Mouse (Mus musculus): ENCODE data around the gene Myh3. TPM values are rescaled to one million over a fixed set of nuclear protein-coding genes. Genes with fewer than 3 reads are reported as not detected.
A peak's percentile ranks its signal among the peaks of the same experiment; 100 is the strongest.
"Not testable (repeated sequence)": the region's sequence is repeated elsewhere in the genome, so short reads cannot be mapped to it uniquely, and the experiment has no call there.

The Myh3 gene
- polyA plus RNA-seq, 2 experiments from 2014 or later, result 0.19 TPM; not detected in 1

GRCm38 (mm10) chr11:67078888-67079287 lies 788 bp downstream of the Myh3 start:
- no peak for ATAC-seq

DNA sequence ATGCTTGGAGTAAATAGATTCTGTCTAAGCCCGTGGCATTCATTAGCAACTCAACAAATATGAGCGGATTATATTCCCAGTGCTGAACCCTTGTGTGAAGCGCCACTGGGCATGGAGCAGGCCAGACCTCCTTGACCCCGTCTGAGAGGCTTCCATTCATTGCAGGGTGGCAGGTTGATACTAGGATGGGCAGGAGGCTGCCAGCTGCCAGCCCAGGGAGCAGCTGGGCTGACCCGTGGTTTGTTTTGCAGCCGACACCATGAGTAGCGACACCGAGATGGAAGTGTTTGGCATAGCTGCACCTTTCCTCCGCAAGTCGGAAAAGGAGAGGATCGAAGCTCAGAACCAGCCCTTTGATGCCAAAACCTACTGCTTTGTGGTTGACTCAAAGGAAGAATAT lies 1.6 kb downstream of the Myh3 start:
- ATAC-seq, result no peak

GRCm38 (mm10) chr11:67080168-67080567 lies 2.1 kb downstream of the Myh3 start:
- ATAC-seq, result peak; percentile 63

- no peak for ATAC-seq
These were observed 3.1 kb downstream of the Myh3 start for GRCm38 (mm10) chr11:67081125-67081649.

DNA sequence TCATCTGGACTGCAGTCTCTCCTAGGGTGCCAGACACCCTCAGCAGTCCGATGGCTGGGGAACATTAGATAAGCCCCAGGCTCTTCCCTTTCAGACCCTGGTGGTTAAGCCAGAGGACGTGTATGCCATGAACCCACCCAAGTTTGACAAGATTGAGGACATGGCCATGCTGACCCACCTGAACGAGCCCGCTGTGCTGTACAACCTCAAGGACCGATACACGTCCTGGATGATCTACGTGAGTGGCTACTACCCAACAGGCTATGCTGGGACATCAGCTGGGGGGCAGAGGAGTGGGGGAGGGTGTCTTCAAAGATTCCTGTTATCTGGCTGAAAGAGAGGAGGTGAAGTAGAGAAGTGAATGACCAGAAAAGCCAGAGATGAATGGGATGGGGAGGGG lies 4.1 kb downstream of the Myh3 start:
- ATAC-seq, result no peak

GRCm38 (mm10) chr11:67082793-67083192 lies 4.7 kb downstream of the Myh3 start:
- no peak for ATAC-seq

- no peak for ATAC-seq
These were observed 5.1 kb downstream of the Myh3 start for GRCm38 (mm10) chr11:67083239-67083638.

DNA sequence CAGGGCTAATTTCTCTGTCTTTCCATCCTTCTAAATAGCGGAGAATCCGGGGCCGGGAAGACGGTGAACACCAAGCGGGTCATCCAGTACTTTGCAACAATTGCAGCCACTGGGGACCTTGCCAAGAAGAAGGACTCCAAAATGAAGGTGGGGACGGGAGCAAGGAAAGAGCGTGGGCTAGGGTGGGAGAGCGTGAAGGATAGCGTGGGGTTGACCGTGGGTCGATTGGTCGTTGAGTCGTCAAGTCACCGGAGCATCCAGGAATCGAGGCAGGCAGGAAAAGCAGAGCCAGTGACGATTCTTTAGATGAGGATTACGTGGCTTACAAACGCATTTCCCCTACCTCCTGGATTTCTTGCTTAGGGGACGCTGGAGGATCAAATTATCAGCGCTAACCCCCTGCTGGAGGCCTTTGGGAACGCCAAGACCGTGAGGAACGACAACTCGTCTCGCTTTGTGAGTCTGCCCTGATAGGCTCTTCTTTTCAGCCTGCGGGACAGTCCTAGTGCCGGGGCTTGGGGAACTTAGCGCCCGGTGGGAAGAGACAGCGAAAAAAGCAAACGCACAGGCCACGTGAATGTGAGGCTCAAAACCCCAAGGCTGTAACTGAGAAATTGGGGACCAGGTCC lies 5.7 kb downstream of the Myh3 start:
- ATAC-seq, result no peak

GRCm38 (mm10) chr11:67085489-67085888 lies 7.4 kb downstream of the Myh3 start:
- ATAC-seq, result peak; percentile 65

DNA sequence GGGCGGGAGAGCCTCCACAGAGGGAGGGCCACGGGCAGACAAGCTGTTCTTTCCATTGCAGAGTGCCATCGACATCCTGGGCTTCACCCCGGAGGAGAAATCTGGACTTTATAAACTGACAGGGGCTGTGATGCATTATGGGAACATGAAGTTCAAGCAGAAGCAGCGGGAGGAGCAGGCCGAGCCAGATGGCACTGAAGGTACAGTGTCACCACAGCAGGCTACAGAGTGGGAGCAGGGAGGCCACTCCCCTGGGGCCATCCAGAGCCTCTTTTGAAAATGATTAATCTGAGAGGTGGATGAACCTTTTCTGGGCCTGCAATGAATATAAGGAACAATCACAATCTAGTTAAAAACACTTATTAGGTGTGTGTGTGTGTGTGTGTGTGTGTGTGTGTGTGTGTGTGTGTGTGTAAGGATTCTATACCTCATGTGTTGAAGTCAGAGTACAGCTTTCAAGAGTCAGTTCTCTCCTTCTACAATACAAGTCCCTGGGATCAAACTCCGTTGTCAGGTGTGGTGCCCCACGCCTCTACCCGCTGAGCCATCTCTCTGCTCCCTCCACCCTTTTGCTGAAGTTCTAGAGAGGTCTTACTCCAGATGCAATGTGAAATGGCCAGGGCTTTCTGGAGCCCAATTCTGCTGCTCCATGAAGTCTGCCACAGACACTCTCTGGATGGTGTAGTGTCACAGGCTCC lies 8.5 kb downstream of the Myh3 start:
- ATAC-seq, result no peak

- ATAC-seq, result no peak
These were observed 9.1 kb downstream of the Myh3 start for GRCm38 (mm10) chr11:67087225-67087624.

DNA sequence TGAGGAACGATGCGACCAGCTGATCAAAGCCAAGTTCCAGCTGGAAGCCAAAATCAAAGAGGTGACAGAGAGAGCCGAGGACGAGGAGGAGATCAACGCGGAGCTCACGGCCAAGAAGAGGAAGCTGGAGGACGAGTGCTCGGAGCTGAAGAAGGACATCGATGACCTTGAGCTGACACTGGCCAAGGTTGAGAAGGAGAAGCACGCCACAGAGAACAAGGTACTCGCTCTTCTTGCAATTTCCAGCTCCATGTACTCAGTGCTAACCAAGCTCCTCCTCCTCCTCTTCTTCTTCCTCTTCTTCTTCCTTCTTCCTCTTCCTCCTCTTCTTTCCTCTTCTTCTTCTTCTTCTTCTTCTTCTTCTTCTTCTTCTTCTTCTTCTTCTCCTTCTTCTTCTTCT lies 14.3 kb downstream of the Myh3 start:
- not testable (repeated sequence) for ATAC-seq

GRCm38 (mm10) chr11:67093201-67093600 lies 15.1 kb downstream of the Myh3 start:
- no peak for ATAC-seq

DNA sequence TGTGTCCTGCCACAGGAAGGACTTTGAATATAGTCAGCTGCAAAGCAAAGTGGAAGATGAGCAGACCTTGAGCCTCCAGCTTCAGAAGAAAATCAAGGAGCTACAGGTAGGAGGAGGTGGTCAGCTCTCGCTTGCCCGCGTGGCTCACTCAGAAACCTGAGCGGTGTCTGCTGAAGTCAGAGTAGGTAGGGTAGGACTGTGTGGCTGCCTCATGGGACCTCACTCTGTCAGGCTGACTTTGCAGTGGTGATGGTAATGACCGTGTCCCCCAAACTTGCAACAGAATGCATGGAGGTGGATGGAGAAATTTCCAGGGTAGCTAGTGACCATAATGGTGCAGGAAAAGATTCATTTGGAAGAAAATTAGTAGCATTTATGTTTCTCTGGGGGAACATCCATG lies 15.6 kb downstream of the Myh3 start:
- ATAC-seq, result no peak

- ATAC-seq, result no peak
These were observed 16.4 kb downstream of the Myh3 start for GRCm38 (mm10) chr11:67094470-67094869.

DNA sequence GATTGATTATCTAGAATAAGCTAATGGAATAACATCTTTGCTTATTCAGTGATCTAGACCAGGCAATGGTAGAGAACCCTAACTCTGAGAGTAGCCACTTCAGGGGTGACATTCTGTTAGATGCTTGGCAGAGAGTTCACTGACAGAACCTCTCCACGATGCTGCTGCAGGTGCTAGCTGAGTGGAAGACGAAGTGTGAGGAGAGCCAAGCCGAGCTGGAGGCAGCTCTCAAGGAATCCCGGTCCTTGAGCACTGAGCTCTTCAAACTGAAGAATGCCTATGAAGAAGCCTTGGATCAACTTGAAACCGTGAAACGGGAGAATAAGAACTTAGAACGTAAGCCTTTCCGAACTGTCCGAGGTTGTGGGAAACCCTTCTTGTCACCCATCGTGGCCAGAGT lies 19.6 kb downstream of the Myh3 start:
- ATAC-seq, result no peak

GRCm38 (mm10) chr11:67098427-67098826 lies 20.3 kb downstream of the Myh3 start:
- ATAC-seq, result no peak

DNA sequence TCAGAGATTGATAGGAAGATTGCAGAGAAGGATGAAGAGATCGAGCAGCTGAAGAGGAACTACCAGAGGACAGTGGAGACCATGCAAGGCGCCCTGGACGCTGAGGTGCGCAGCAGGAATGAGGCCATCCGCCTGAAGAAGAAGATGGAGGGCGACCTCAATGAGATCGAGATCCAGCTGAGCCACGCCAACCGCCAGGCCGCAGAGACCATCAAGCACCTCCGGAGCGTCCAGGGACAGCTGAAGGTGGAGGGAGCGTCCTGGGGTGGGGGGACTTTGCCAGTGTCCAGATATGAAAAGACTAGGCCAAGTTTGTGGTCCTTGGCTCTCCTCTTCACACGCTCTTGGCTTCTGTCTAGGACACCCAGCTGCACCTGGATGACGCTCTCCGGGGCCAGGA lies 21.1 kb downstream of the Myh3 start:
- no peak for ATAC-seq

DNA sequence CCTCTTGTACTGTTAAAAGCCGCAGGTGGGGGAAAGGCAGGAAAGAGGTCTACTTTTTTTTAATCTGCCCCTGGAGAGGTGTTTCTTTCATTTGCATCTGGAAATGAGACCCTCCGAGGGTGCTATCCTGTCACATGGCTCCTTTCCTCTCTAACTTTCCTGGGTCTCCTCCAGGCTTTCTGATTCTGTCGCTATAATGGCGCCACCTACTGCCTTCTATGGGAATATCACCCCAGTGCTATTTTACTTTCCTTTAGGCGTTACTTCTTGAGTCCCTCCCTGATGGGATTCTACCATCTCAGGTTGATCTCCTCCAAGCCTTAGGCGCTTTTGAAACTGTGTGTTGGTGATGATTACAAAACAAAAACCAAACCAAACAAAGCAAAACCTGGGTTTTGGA lies 22.1 kb downstream of the Myh3 start:
- ATAC-seq, result no peak

DNA sequence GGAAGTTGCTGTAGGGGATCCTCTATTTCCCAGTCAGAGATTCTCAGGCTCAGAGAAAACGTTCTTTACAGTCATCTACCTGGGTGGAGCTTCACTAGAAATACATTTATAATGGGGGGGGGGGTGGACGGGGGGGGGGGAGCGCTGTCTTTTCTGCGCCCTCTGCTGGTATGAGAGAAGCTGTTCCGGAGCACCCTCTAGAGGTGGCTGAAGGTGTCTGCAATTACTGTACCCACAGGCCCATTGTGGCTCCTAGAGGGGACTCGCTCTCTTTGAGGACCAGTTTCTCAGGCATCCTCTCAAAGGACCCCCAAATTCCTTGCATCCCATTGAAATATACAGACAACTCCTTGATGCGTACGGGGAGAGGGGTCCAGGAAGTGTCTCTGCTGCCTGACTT lies 23.6 kb downstream of the Myh3 start:
- peak; percentile 65 for ATAC-seq

GRCm38 (mm10) chr11:67103256-67103655 lies 25.2 kb downstream of the Myh3 start:
- ATAC-seq, result no peak

DNA sequence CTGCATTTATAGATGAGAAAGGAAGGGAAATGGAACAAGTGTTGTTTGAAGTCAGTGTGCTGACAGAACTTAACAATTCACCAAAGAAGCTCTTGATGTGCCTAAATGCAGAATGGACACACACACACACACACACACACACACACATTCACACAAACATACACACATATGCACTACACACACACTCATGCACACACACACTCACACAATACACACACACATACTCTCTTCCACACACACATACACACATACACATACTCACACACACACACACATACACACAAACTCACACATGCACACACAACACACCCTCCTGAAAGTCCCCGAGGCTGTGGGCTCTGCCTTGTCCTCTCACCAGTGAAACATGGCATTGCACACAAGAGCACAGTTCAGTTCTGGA lies 26.1 kb downstream of the Myh3 start:
- ATAC-seq, result no peak

DNA sequence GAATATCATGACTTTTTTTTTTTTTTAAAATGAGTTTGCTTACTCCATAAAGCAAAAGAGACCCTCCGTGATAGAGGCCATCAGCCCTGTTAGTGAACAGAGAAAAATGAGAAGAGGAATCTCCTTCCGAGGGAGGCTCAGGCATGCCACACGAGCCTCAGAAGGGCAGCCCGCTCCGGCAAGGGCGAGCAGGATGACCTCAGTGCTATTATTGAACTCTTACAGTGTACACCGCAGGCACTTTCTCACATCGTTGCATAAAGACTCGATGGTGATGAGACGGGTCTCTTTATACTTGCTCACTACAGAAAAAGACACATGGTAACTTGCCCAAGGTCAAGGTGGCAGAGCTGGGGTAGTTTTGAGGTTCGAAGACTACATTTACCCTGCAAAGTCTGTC lies 26.6 kb downstream of the Myh3 start:
- no peak for ATAC-seq

- ATAC-seq, result no peak
These were observed 27.6 kb downstream of the Myh3 start for GRCm38 (mm10) chr11:67105689-67106088.
